Mouse (Mus musculus) kidney, postnatal 4 days (tissue): Measurements from ENCODE around the gene Cybrd1.

Experiments
- DNase-seq, 2 experiments: peaks; one replicate each; pipeline ENCODE4 v3.0.0; 2021; ENCODE audit warnings: mixed read lengths in 2 of 2

The Cybrd1 gene

GRCm38 (mm10) chr2:71176329-71177249, 58.9 kb downstream of the Cybrd1 start:
- DNase-seq = no peak

- no peak for DNase-seq
Observed at GRCm38 (mm10) chr2:71177250-71177615, 59.5 kb downstream of the Cybrd1 start.

- DNase-seq = no peak
Observed at GRCm38 (mm10) chr2:71177760-71178159, 60.0 kb downstream of the Cybrd1 start.

GRCm38 (mm10) chr2:71179716-71180115, 62.0 kb downstream of the Cybrd1 start:
- no peak for DNase-seq

- peak in 1 of 2 experiments; percentile 35 for DNase-seq
Observed at GRCm38 (mm10) chr2:71180566-71181217, 63.0 kb downstream of the Cybrd1 start.

GRCm38 (mm10) chr2:71187950-71188349, 70.2 kb downstream of the Cybrd1 start:
- no peak for DNase-seq

GRCm38 (mm10) chr2:71188861-71189260, 71.1 kb downstream of the Cybrd1 start:
- DNase-seq = peak; percentile 17 to 22

GRCm38 (mm10) chr2:71191391-71192194, 73.9 kb downstream of the Cybrd1 start:
- DNase-seq = no peak

GRCm38 (mm10) chr2:71192195-71192807, 74.6 kb downstream of the Cybrd1 start:
- no peak for DNase-seq
